Mouse (Mus musculus) small intestine, adult 2 months (tissue): ENCODE results near the gene Cfap54.

Source experiments
- CTCF ChIP-seq: fragments of 200-500 bp; IDR thresholded peaks from 2 replicates; pipeline ENCODE4 v1.5.1; 2012; ENCODE audit warnings: low read depth, mild to moderate bottlenecking, control low read depth, inconsistent platforms, low read length, moderate library complexity, mixed read lengths; ENCODE audit not compliant: insufficient replicate concordance, insufficient read length; ENCODE audit errors: extremely low read depth
- POLR2A ChIP-seq: fragments of 200-500 bp; IDR thresholded peaks from 2 replicates; pipeline ENCODE4 v1.6.1; 2012; ENCODE audit warnings: low read depth, mild to moderate bottlenecking, control low read depth, inconsistent platforms, low read length, moderate library complexity

DNA sequence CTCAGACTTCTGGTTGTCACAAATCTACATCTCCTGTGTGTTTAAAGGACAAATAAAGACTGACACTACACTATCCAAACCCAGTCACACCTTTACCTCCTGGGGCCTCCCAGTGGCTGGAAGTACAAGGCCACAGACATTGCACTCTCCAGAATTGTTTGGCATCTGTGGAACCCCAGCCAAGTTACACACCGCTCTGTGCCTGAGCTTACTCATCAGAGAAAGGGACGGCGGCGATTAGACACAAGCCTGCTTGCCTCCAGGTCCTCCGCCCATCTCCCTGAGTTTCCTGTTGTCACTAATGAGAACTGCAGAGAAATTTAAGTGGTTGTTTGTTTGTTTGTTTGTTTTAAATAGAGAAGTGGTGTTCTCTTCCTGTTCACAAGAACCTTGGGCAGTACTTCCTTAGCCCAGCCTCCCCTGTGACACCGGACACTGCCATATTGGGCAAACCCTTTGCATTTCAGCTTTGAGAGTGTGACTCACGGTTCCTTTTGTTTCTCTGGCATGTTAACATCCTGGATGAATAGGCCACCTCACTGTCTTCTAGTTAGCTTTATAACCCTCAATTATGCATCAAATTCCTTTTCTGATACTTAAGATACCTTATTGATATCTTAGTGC is 13.7 kb upstream of the Cfap54 start:
- no peak for TF ChIP-seq CTCF
- TF ChIP-seq POLR2A, result no peak
